Mouse (Mus musculus) kidney, adult 18-20 months (tissue): ENCODE results near the gene Sptssb.

Experiments
- DNase-seq: peaks from one replicate; pipeline ENCODE4 v3.0.0; 2021

The Sptssb gene

GRCm38 (mm10) chr3:69859858-69860588, at the start of gene Sptssb:
Gene Sptssb, minus strand, starts transcription at chr3:69859940.
- DNase-seq = peak; percentile 55

- no peak for DNase-seq
Observed at GRCm38 (mm10) chr3:69908074-69908473, 48.3 kb upstream of the Sptssb start.

- DNase-seq = no peak
Observed at GRCm38 (mm10) chr3:69907564-69907963, 47.8 kb upstream of the Sptssb start.

- DNase-seq = no peak
Observed at GRCm38 (mm10) chr3:69902787-69903477, 43.2 kb upstream of the Sptssb start.

GRCm38 (mm10) chr3:69902382-69902781, 42.6 kb upstream of the Sptssb start:
- DNase-seq = no peak

GRCm38 (mm10) chr3:69901874-69902381, 42.2 kb upstream of the Sptssb start:
- DNase-seq = no peak

- no peak for DNase-seq
Observed at GRCm38 (mm10) chr3:69900335-69900734, 40.6 kb upstream of the Sptssb start.

- DNase-seq = no peak
Observed at GRCm38 (mm10) chr3:69897917-69898594, 38.3 kb upstream of the Sptssb start.

- no peak for DNase-seq
Observed at GRCm38 (mm10) chr3:69895516-69895915, 35.8 kb upstream of the Sptssb start.

- DNase-seq = no peak
Observed at GRCm38 (mm10) chr3:69892187-69893094, 32.7 kb upstream of the Sptssb start.

- DNase-seq = no peak
Observed at GRCm38 (mm10) chr3:69885866-69886265, 26.1 kb upstream of the Sptssb start.

- no peak for DNase-seq
Observed at GRCm38 (mm10) chr3:69883710-69884109, 24.0 kb upstream of the Sptssb start.

GRCm38 (mm10) chr3:69877538-69877937, 17.8 kb upstream of the Sptssb start:
- DNase-seq = no peak

- no peak for DNase-seq
Observed at GRCm38 (mm10) chr3:69874721-69875120, 15.0 kb upstream of the Sptssb start.

GRCm38 (mm10) chr3:69872661-69873327, 13.1 kb upstream of the Sptssb start:
- no peak for DNase-seq

GRCm38 (mm10) chr3:69871174-69871573, 11.4 kb upstream of the Sptssb start:
- no peak for DNase-seq

GRCm38 (mm10) chr3:69869702-69870101, 10.0 kb upstream of the Sptssb start:
- DNase-seq = no peak

- DNase-seq = no peak
Observed at GRCm38 (mm10) chr3:69861789-69862395, 2.2 kb upstream of the Sptssb start.

GRCm38 (mm10) chr3:69860589-69861521, 1.1 kb upstream of the Sptssb start:
- peak; percentile 8 for DNase-seq

- no peak for DNase-seq
Observed at GRCm38 (mm10) chr3:69839485-69839884, 20.3 kb downstream of the Sptssb start.
